Mouse (Mus musculus) neural tube, embryonic 14.5 days (tissue): ENCODE measurements around the gene Col16a1. TPM values are rescaled to one million over a fixed set of nuclear protein-coding genes. Genes with fewer than 3 reads are reported as not detected.
A peak's percentile ranks its signal among the peaks of the same experiment; 100 is the strongest.

Experiments
- ATAC-seq: fragments of 200-750 bp; cut with Nextera tagmentation; 2 replicates; pipeline ENCODE4 v1.8.0; 2017; ENCODE audit warnings: low read depth, mild to moderate bottlenecking, moderate TSS enrichment, moderate library complexity
- H3K27ac ChIP-seq: fragments of 300-500 bp; sonication (generic); 2 replicates; pipeline ENCODE4 v1.5.1; 2014; ENCODE audit warnings: low read depth, mild to moderate bottlenecking, control low read depth, low read length, moderate library complexity, mixed read lengths
- H3K27me3 ChIP-seq: fragments of 300-500 bp; sonication (generic); 2 replicates; pipeline ENCODE4 v1.6.1; 2014; ENCODE audit warnings: low read length; ENCODE audit not compliant: control insufficient read depth, insufficient read depth
- H3K36me3 ChIP-seq: fragments of 300-500 bp; sonication (generic); 2 replicates; pipeline ENCODE4 v1.6.1; 2014; ENCODE audit warnings: low read length, mixed read lengths; ENCODE audit not compliant: control insufficient read depth, insufficient read depth
- H3K4me1 ChIP-seq: fragments of 300-500 bp; sonication (generic); 2 replicates; pipeline ENCODE4 v1.6.1; 2014; ENCODE audit warnings: low read length; ENCODE audit not compliant: control insufficient read depth, insufficient read depth
- H3K4me2 ChIP-seq: fragments of 300-500 bp; sonication (generic); 2 replicates; pipeline ENCODE4 v1.6.1; 2014; ENCODE audit warnings: mild to moderate bottlenecking, low read depth, low read length, control low read depth
- H3K4me3 ChIP-seq: fragments of 300-500 bp; sonication (generic); 2 replicates; pipeline ENCODE4 v1.5.1; 2014; ENCODE audit warnings: low read depth, low read length, control low read depth, mixed read lengths
- H3K9ac ChIP-seq: fragments of 300-500 bp; sonication (generic); replicated peaks from 2 replicates; pipeline ENCODE4 v1.6.1; 2014; ENCODE audit warnings: low read depth, mild to moderate bottlenecking, control low read depth, low read length, mixed read lengths
- H3K9me3 ChIP-seq: fragments of 300-500 bp; sonication (generic); 2 replicates; pipeline ENCODE4 v1.6.1; 2016; ENCODE audit warnings: low read length; ENCODE audit not compliant: control insufficient read depth
- WGBS: fragments of 180-500 bp; shearing (Covaris S2); extraction: QIAGEN DNeasy Blood & Tissue Kit; methylation state at CpG from one replicate; pipeline ENCODE4 v1.1.7; 2014; 5-methylcytosine and 5-hydroxymethylcytosine counted together
- polyA plus RNA-seq: library from polyadenylated mRNA; unstranded; fragments of >200 nt; fragmentation: Nextera tagmentation; extraction: Ambion mirVana; gene quantifications from 2 replicates; pipeline ENCODE4 v1.2.1, GENCODE M21; 2014

Gene Col16a1
- polyA plus RNA-seq, 1 experiment from 2014 or later: 5.8 TPM

GRCm38 (mm10) chr4:130013111-130013510, 34.5 kb upstream of the Col16a1 start:
- no peak overlapping the region for H3K4me3 ChIP-seq
- ATAC-seq: no peak
- H3K36me3 ChIP-seq: peaks cover 7% of the 10 kb centered on the region; the same call in 1 of the 2 replicates
- WGBS: 71% methylated on average over 10 of the region's 10 CpGs
- H3K9ac ChIP-seq: no peak overlapping the region
- H3K4me1 ChIP-seq: no peaks in the 10 kb centered on the region
- H3K9me3 ChIP-seq: no peaks in the 10 kb centered on the region
- no peaks in the 10 kb centered on the region for H3K27me3 ChIP-seq
- H3K27ac ChIP-seq: no peak overlapping the region
- no peak overlapping the region for H3K4me2 ChIP-seq

GRCm38 (mm10) chr4:130016010-130016409, 31.6 kb upstream of the Col16a1 start:
- Histone ChIP-seq H3K4me1 (no peaks in the 10 kb centered on the region), H3K9ac (no peak overlapping the region), H3K4me2 (no peak overlapping the region), H3K27me3 (no peaks in the 10 kb centered on the region), H3K27ac (no peak overlapping the region), H3K36me3 (peaks cover 7% of the 10 kb centered on the region; the same call in 1 of the 2 replicates), H3K4me3 (no peak overlapping the region), H3K9me3 (no peaks in the 10 kb centered on the region)
- no peak for ATAC-seq
- 66% methylated on average over 4 of the region's 4 CpGs for WGBS

GRCm38 (mm10) chr4:130017036-130017674, 30.5 kb upstream of the Col16a1 start:
- Histone ChIP-seq H3K9me3 (no peaks in the 10 kb centered on the region), H3K36me3 (peaks cover 3% of the 10 kb centered on the region; the same call in 1 of the 2 replicates), H3K4me2 (no peak overlapping the region), H3K27me3 (no peaks in the 10 kb centered on the region), H3K4me1 (no peaks in the 10 kb centered on the region), H3K4me3 (no peak overlapping the region), H3K27ac (no peak overlapping the region), H3K9ac (no peak overlapping the region)
- no peak for ATAC-seq
- 76% methylated on average over 18 of the region's 18 CpGs for WGBS

- Histone ChIP-seq H3K4me2 (no peak overlapping the region), H3K27me3 (no peaks in the 10 kb centered on the region), H3K27ac (no peak overlapping the region; the same call in 1 of the 2 replicates), H3K4me3 (no peak overlapping the region), H3K9me3 (no peaks in the 10 kb centered on the region), H3K4me1 (no peaks in the 10 kb centered on the region), H3K36me3 (no peaks in the 10 kb centered on the region), H3K9ac (no peak overlapping the region)
- 87% methylated on average over 8 of the region's 8 CpGs for WGBS
- no peak for ATAC-seq
These were observed 24.7 kb upstream of the Col16a1 start for GRCm38 (mm10) chr4:130022952-130023351.

GRCm38 (mm10) chr4:130023511-130024231, 24.0 kb upstream of the Col16a1 start:
- Histone ChIP-seq H3K4me3 (no peak overlapping the region), H3K27me3 (no peaks in the 10 kb centered on the region), H3K9me3 (no peaks in the 10 kb centered on the region), H3K27ac (no peak overlapping the region), H3K4me2 (no peak overlapping the region), H3K36me3 (no peaks in the 10 kb centered on the region), H3K4me1 (no peaks in the 10 kb centered on the region), H3K9ac (no peak overlapping the region)
- WGBS: 80% methylated on average over 10 of the region's 10 CpGs
- no peak for ATAC-seq

- no peak overlapping the region for H3K27ac ChIP-seq
- no peak for ATAC-seq
- no peaks in the 10 kb centered on the region for H3K4me1 ChIP-seq
- WGBS: 49% methylated on average over 8 of the region's 8 CpGs
- no peak overlapping the region for H3K4me3 ChIP-seq
- no peaks in the 10 kb centered on the region for H3K9me3 ChIP-seq
- no peak overlapping the region for H3K4me2 ChIP-seq
- H3K36me3 ChIP-seq: no peaks in the 10 kb centered on the region
- no peaks in the 10 kb centered on the region for H3K27me3 ChIP-seq
- H3K9ac ChIP-seq: no peak overlapping the region
These were observed 22.1 kb upstream of the Col16a1 start for GRCm38 (mm10) chr4:130025544-130025943.

GRCm38 (mm10) chr4:130031146-130031545, 16.5 kb upstream of the Col16a1 start:
- no peak overlapping the region for H3K27ac ChIP-seq
- no peak for ATAC-seq
- WGBS: 98% methylated on average over 2 of the region's 2 CpGs
- 0 out of 2 replicates have a peak, but pooled peaks cover 3% of the 10 kb centered on the region for H3K4me1 ChIP-seq
- no peaks in the 10 kb centered on the region for H3K27me3 ChIP-seq
- H3K4me2 ChIP-seq: no peak overlapping the region
- no peak overlapping the region for H3K4me3 ChIP-seq
- H3K9ac ChIP-seq: no peak overlapping the region
- H3K9me3 ChIP-seq: no peaks in the 10 kb centered on the region
- H3K36me3 ChIP-seq: no peaks in the 10 kb centered on the region

- H3K9ac ChIP-seq: no peak overlapping the region
- no peaks in the 10 kb centered on the region for H3K36me3 ChIP-seq
- H3K9me3 ChIP-seq: no peaks in the 10 kb centered on the region
- 0 out of 2 replicates have a peak, but pooled peaks cover 3% of the 10 kb centered on the region for H3K4me1 ChIP-seq
- no peak overlapping the region for H3K4me2 ChIP-seq
- WGBS: 38% methylated on average over 7 of the region's 7 CpGs
- H3K27ac ChIP-seq: no peak overlapping the region
- no peaks in the 10 kb centered on the region for H3K27me3 ChIP-seq
- ATAC-seq: no peak
- H3K4me3 ChIP-seq: no peak overlapping the region
These were observed 14.1 kb upstream of the Col16a1 start for GRCm38 (mm10) chr4:130033496-130033895.

GRCm38 (mm10) chr4:130036112-130036511, 11.5 kb upstream of the Col16a1 start:
- Histone ChIP-seq H3K4me3 (no peak overlapping the region), H3K4me2 (no peak overlapping the region), H3K9ac (no peak overlapping the region), H3K27me3 (no peaks in the 10 kb centered on the region), H3K27ac (no peak overlapping the region), H3K4me1 (0 out of 2 replicates have a peak, but pooled peaks cover 3% of the 10 kb centered on the region), H3K9me3 (no peaks in the 10 kb centered on the region), H3K36me3 (no peaks in the 10 kb centered on the region)
- WGBS: 6% methylated on average over 8 of the region's 8 CpGs
- peak; percentile 44 for ATAC-seq
